Mouse (Mus musculus): ENCODE measurements around the gene Abhd17b.
A peak's percentile ranks its signal among the peaks of the same experiment; 100 is the strongest.
"Not testable (repeated sequence)": the region's sequence is repeated elsewhere in the genome, so short reads cannot be mapped to it uniquely, and the experiment has no call there.

The Abhd17b gene

GRCm38 (mm10) chr19:21652285-21653171 is 457 bp upstream of the Abhd17b start, which contains the start of gene 1110059E24Rik:
TSS of gene 1110059E24Rik (minus strand) at chr19:21652976.
- DNase-seq = peak; percentile 97

DNA sequence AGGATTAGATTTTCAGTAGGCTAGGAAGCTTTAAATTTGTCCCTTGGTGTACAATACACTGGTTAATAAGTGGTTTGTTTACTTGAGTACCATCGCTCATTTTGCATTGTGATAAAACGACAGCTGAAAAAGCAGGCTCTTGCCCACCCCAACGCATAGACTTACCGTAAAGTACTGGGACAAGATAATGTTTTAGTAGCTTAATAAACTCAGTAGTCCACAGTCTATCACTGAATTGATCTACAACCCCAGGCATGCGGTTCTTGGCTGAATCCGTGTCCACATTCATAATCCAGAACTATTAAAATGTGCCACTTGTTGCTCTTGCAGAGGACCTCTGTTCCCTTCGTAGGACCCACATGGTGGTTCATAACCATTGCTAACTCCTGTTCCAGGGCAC is 1.8 kb downstream of the Abhd17b start:
- DNase-seq = no peak

DNA sequence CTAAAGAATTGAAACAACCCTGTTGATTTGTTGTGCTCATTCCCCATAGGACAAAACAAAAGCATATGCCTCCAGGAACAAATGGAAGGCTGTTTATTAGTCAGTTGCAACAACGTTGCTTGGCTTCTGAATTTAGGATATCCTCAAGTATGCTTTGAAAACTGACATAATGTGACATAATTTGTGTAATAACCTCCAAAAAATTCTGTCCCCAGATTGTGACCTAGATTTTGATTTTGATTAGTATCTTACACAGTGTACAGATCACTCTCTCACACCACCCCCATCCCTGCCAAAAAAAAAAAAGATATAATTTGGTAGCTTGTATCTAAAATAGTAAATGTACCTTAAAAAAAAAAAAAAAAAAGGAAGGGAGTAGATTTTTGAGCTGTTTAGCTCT is 7.7 kb downstream of the Abhd17b start:
- no peak for DNase-seq

GRCm38 (mm10) chr19:21663756-21664456 is 10.9 kb downstream of the Abhd17b start:
- no peak for DNase-seq

DNA sequence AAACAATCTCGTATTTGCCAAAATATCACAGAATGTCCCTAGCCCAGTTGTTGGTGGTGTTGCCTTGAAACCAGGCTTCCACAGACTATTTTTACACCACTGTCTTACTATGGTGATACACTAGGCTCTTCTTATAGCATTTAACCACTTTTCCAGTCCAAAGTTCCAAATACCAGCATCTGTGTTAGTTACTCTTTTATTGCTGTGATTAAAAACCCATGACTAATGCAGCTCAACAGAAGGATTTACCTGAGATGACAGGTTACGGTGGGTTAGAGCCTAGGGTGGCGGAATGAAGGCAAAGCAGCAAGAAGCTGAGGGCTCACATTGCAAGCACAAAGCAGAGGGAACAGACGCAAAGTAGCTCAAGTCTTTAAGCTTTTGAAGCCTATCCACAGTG is 16.7 kb downstream of the Abhd17b start:
- DNase-seq = no peak

GRCm38 (mm10) chr19:21674354-21675096 is 21.5 kb downstream of the Abhd17b start:
- no peak for DNase-seq

DNA sequence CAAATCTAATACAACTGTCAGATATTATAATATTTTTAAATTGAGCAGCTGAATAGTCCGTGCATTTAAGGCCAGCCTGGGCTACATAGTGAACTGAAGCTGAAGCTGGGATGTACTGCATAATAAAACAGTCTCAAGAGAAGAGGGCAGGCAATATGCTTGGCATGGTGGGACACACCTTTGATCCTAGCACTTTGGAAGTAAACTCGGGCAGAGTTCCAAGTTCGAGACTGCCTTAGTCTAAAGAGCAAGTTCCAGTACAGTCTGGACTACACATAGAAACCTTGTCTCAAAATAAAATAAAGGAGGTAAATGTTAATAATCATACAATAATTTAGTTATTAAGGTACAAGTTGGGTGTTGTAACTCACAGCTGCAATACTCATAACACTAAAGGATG is 27.1 kb downstream of the Abhd17b start:
- no peak for DNase-seq

DNA sequence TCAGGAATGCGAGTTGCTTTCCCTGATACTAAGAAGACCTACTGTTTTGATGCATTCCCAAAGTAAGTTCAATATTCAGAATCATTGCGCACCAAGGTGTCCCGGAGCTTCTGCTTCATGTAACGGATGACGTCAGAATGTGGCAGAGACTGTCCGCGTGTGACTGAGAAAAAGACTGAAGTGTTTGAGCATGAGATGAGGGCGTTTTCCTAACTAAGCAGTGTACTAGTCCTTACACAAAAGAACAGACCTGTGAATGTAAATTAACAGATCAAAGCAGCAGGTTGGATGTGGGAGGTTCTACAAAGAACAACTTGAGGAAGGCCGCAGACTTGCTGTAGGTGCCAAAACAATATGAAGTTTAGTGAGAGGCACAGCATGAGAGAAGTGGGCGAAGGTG is 28.0 kb downstream of the Abhd17b start:
- DNase-seq = no peak

GRCm38 (mm10) chr19:21713260-21714031 is 60.5 kb downstream of the Abhd17b start:
- peak; percentile 32 for DNase-seq

GRCm38 (mm10) chr19:21714278-21714883 is 61.4 kb downstream of the Abhd17b start:
- no peak for DNase-seq

GRCm38 (mm10) chr19:21715005-21715442 is 62.0 kb downstream of the Abhd17b start:
- DNase-seq = no peak

- no peak for DNase-seq
Measured at GRCm38 (mm10) chr19:21715515-21715914, 62.5 kb downstream of the Abhd17b start.

GRCm38 (mm10) chr19:21716456-21716855 is 63.5 kb downstream of the Abhd17b start:
- DNase-seq = no peak

GRCm38 (mm10) chr19:21719206-21719605 is 66.2 kb downstream of the Abhd17b start:
- DNase-seq = no peak

GRCm38 (mm10) chr19:21720950-21721349 is 68.0 kb downstream of the Abhd17b start:
- no peak for DNase-seq

DNA sequence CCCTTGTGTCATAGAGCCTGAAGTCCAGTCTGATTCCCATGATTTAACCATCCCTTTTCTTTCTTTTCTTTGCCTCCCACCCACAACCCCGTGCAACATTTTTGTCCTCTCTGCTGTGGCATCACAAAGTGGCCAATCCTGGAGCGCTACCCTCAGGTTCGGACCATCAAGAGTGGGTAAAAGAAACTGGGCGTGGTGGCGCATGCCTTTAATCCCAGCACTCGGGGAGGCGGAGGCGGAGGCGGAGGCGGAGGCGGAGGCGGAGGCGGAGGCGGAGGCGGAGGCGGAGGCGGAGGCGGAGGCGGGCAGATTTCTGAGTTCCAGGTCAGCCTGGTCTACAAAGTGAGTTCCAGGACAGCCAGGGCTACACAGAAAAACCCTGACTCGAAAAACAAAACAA is 70.3 kb downstream of the Abhd17b start:
- not testable (repeated sequence) for DNase-seq

GRCm38 (mm10) chr19:21723911-21724655 is 71.1 kb downstream of the Abhd17b start:
- no peak for DNase-seq

- no peak for DNase-seq
Measured at GRCm38 (mm10) chr19:21725168-21725567, 72.2 kb downstream of the Abhd17b start.

DNA sequence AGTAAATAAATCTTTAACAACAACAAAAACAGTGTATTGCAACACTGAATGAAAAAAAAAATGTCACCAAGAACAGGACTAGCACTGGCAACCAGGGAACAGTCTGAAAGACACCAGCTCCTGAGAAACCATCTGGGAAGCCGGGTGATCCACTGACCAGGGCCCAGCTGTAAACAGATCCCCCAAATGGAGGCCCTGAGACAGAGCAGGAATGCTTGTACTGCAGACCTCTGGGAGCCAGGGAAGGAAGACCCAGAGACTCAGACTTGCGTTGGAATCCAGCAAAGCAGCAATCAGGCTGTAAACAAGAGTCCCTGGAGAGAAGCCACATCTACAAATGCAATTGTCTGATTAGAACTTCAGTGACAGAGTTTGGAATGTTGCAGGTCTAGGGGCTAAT is 74.1 kb downstream of the Abhd17b start:
- DNase-seq = no peak

- no peak for DNase-seq
Measured at GRCm38 (mm10) chr19:21728342-21728741, 75.4 kb downstream of the Abhd17b start.

GRCm38 (mm10) chr19:21731887-21732286 is 78.9 kb downstream of the Abhd17b start:
- no peak for DNase-seq
